Mouse (Mus musculus) bone marrow, adult 2 months (tissue): ENCODE data around the gene Prr23a1. TPM values are rescaled to one million over a fixed set of nuclear protein-coding genes. Genes with fewer than 3 reads are reported as not detected.

Source experiments
- H3K27ac ChIP-seq: fragments of 200-500 bp; 2 replicates; pipeline ENCODE4 v1.5.1; 2012; ENCODE audit warnings: low read depth, mild to moderate bottlenecking, control low read depth, inconsistent platforms, low read length; ENCODE audit not compliant: control insufficient read depth, poor library complexity, insufficient read depth
- H3K4me1 ChIP-seq: fragments of 200-500 bp; 2 replicates; pipeline ENCODE4 v1.6.1; 2011; ENCODE audit warnings: low read length; ENCODE audit not compliant: control insufficient read depth, insufficient read depth
- H3K4me3 ChIP-seq: fragments of 200-500 bp; replicated peaks from 2 replicates; pipeline ENCODE3; 2011; ENCODE audit warnings: mild to moderate bottlenecking, low read depth, low read length, control low read depth; ENCODE audit not compliant: control insufficient read depth
- CTCF ChIP-seq: fragments of 200-500 bp; IDR thresholded peaks from 2 replicates; pipeline ENCODE4 v1.5.1; 2011; ENCODE audit warnings: low read length, control low read depth; ENCODE audit not compliant: control insufficient read depth, insufficient read depth
- POLR2A ChIP-seq: fragments of 200-500 bp; IDR thresholded peaks from 2 replicates; pipeline ENCODE4 v1.6.1; 2011; ENCODE audit warnings: low read depth, mild to moderate bottlenecking, control low read depth, low read length, borderline replicate concordance; ENCODE audit not compliant: control insufficient read depth
- WGBS: fragments of 180-500 bp; shearing (Covaris S2); methylation state at CpG from one replicate; pipeline ENCODE4 v1.1.7; 2018; 5-methylcytosine and 5-hydroxymethylcytosine counted together
- polyA plus RNA-seq: library from polyadenylated mRNA; stranded (reverse); fragments of >200 nt; gene quantifications from 2 replicates; pipeline ENCODE4 v1.2.4, GENCODE M21; 2011; ENCODE audit warnings: low replicate concordance; ENCODE audit not compliant: missing spikeins, insufficient read depth, insufficient read length

The Prr23a1 gene
- polyA plus RNA-seq, 1 experiment, result not detected

DNA sequence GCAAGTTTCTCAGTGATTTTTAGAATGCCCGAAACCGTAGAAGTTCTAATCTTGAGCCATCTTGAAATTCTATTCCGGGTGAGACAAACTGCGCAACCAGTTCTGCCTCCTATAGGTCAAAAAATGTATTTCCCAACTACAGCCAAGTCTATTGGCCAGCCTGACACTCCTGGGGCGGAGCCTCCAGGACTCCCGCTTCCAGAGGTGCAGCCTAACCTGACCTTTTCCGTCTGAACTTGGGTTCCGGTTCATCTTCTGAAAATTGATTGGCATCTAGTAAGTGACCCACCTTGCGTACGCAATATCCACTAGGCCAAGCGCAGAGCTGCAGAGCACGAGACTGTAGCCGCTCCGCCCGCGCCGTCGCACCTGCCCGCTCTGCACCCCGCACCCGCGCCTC is 22.3 kb downstream of the Prr23a1 start, which contains the start of gene Prr23a3:
Gene Prr23a3, plus strand, starts transcription at position 197 of the 400 bp plus-strand sequence.
- WGBS, result 52% methylated on average over 22 of the region's 22 CpGs
- Histone ChIP-seq H3K4me3 (no peak within 1 kb of the TSS), H3K4me1 (no peaks in the 10 kb centered on the region), H3K27ac (no peak within 1 kb of the TSS)
- TF ChIP-seq POLR2A (no peak), CTCF (no peak)

Other genes starting within 250 kb of the Prr23a1 start
- gene Mrps22, start 240.8 kb upstream of the Prr23a1 start, polyA plus RNA-seq, result 8.7 and 20.8 TPM in 2 replicates
- gene Prr23a2, start 14.0 kb downstream of the Prr23a1 start, polyA plus RNA-seq, result not detected in 2 replicates
- gene Prr23a3, start 22.3 kb downstream of the Prr23a1 start, polyA plus RNA-seq, result not detected in 2 replicates
- gene 7420426K07Rik, start 60.6 kb downstream of the Prr23a1 start, polyA plus RNA-seq, result not detected in 2 replicates
- not detected in 2 replicates for gene Foxl2, start 112.8 kb downstream of the Prr23a1 start, polyA plus RNA-seq
- 11.9 and 13.4 TPM in 2 replicates for gene Faim, start 143.9 kb downstream of the Prr23a1 start, polyA plus RNA-seq
- gene Gm1123, start 193.2 kb downstream of the Prr23a1 start, polyA plus RNA-seq, result not detected in 2 replicates